In genomic region chr7:24901842-24902241, GRCm38 (mm10) we compare ENCODE assay signal across 10 mouse cellular contexts. TPM values are rescaled to one million over a fixed set of nuclear protein-coding genes. Genes with fewer than 3 reads are reported as not detected.
DNase-seq lines count a peak whose midpoint lies in the region; ATAC-seq and TF ChIP-seq lines count a peak whose summit lies in the region.
"Had no signal": no experiment of that assay in that cellular context is flagged by ENCODE, and none has a peak within 500 bp of the region (broad histone marks: within the 10 kb centered on the region; RNA-seq: fewer than 3 reads in every experiment).

No protein-coding gene starts in this region.

- H3K4me2 ChIP-seq in neural tube, embryonic 11.5 days (ENCODE audit: low read depth) = no peak overlapping the region
- peak overlapping the region; percentile 91 for H3K4me2 ChIP-seq in liver, embryonic 12.5 days
- peak overlapping the region; percentile 76 for H3K4me2 ChIP-seq in stomach, embryonic 15.5 days

- no peaks in the 10 kb centered on the region; the same call in 1 of the 2 replicates for H3K4me1 ChIP-seq in neural tube, embryonic 11.5 days (ENCODE audit: control insufficient read depth, insufficient read depth, low read length)
- peaks cover 58% of the 10 kb centered on the region for H3K4me1 ChIP-seq in liver, embryonic 12.5 days
- peaks cover 23% of the 10 kb centered on the region for H3K4me1 ChIP-seq in stomach, embryonic 15.5 days

- intact Hi-C loops in gastrocnemius, adult 2 months (cut with DNase I) = loop anchor here (5.0 kb wide), 1 partner anchor 175 kb away; no protein-coding TSS in a partner anchor
- intact Hi-C loops in left cerebral cortex, postnatal 14 days (cut with DNase I) = no loop called here

- DNase-seq in gastrocnemius, adult 2 months = no peak
- DNase-seq in gastrocnemius, postnatal 4 days (ENCODE audit: low spot score in 2 of 2) = no peak
- no peak for DNase-seq in neural tube, embryonic 11.5 days (ENCODE audit: low spot score)
- DNase-seq in neural tube, embryonic 10.5 days (ENCODE audit: extremely low spot score, low spot score) = no peak
- no peak for DNase-seq in left cerebral cortex, postnatal 14 days (ENCODE audit: low spot score in 2 of 2)
- no peak for DNase-seq in ovary, adult 18-20 months (ENCODE audit: low spot score)

- peak overlapping the region; percentile 93 for H3K4me3 ChIP-seq in gastrocnemius, adult 2 months
- no peak overlapping the region for H3K4me3 ChIP-seq in neural tube, embryonic 11.5 days (ENCODE audit: low read depth, low read length)
- H3K4me3 ChIP-seq in liver, embryonic 12.5 days = peak overlapping the region; percentile 76
- peak overlapping the region; percentile 78; the same call in 1 of the 2 replicates for H3K4me3 ChIP-seq in stomach, embryonic 15.5 days (replicated peaks)

- H3K36me3 ChIP-seq in neural tube, embryonic 11.5 days (ENCODE audit: control insufficient read depth, insufficient read depth, low read length) = no peaks in the 10 kb centered on the region
- H3K36me3 ChIP-seq in liver, embryonic 12.5 days = no peaks in the 10 kb centered on the region
- no peaks in the 10 kb centered on the region; the same call in 1 of the 2 replicates for H3K36me3 ChIP-seq in stomach, embryonic 15.5 days

- WGBS in neural tube, embryonic 11.5 days = 86% methylated on average over 1 of the region's 1 CpGs
- 7% methylated on average over 1 of the region's 1 CpGs for WGBS in liver, embryonic 12.5 days (ENCODE audit: insufficient replicate concordance)
- WGBS in stomach, embryonic 15.5 days = 35% methylated on average over 1 of the region's 1 CpGs

- H3K27ac ChIP-seq in gastrocnemius, adult 2 months = peak overlapping the region; percentile 92; the same call in 1 of the 2 replicates
- H3K27ac ChIP-seq in neural tube, embryonic 11.5 days (ENCODE audit: low read depth, low read length) = peak overlapping the region; percentile 63; the same call in 1 of the 2 replicates
- peak overlapping the region; percentile 90 for H3K27ac ChIP-seq in liver, embryonic 12.5 days
- peak overlapping the region; percentile 93; the same call in 1 of the 2 replicates for H3K27ac ChIP-seq in stomach, embryonic 15.5 days

- H3K27me3 ChIP-seq in neural tube, embryonic 11.5 days (ENCODE audit: control insufficient read depth, insufficient read depth, low read length) = no peaks in the 10 kb centered on the region
- no peaks in the 10 kb centered on the region for H3K27me3 ChIP-seq in liver, embryonic 12.5 days (replicated peaks)
- no peaks in the 10 kb centered on the region for H3K27me3 ChIP-seq in stomach, embryonic 15.5 days (replicated peaks)

- H3K9me3 ChIP-seq in neural tube, embryonic 11.5 days (ENCODE audit: control insufficient read depth, low read length) = no peaks in the 10 kb centered on the region
- no peaks in the 10 kb centered on the region for H3K9me3 ChIP-seq in liver, embryonic 12.5 days (replicated peaks)
- no peaks in the 10 kb centered on the region for H3K9me3 ChIP-seq in stomach, embryonic 15.5 days

- no peak overlapping the region; the same call in 1 of the 2 replicates for H3K9ac ChIP-seq in neural tube, embryonic 11.5 days (ENCODE audit: low read length)
- H3K9ac ChIP-seq in liver, embryonic 12.5 days = peak overlapping the region; percentile 75; the same call in 1 of the 2 replicates
- no peak overlapping the region for H3K9ac ChIP-seq in stomach, embryonic 15.5 days

- TF ChIP-seq CTCF in gastrocnemius, adult 2 months (IDR thresholded peaks at IDR 0.05) = no peak

- ATAC-seq in neural tube, embryonic 11.5 days (ENCODE audit: insufficient read depth, low FRiP score, low TSS enrichment) = no peak
- no peak for ATAC-seq in liver, embryonic 12.5 days
- no peak for ATAC-seq in stomach, embryonic 15.5 days (ENCODE audit: insufficient read depth, low FRiP score, low read depth)

RNA-seq across cellular contexts. Expression of gene Arhgef1, which starts 0.9 kb away (rescaled TPM):
- total RNA-seq in gastrocnemius, adult 2 months (2021) = 10 to 100 TPM; 28.4 to 29.3 TPM
- total RNA-seq in gastrocnemius, postnatal 4 days (2021) = 10 to 100 TPM; 79.6 to 98.8 TPM
- polyA plus RNA-seq in neural tube, embryonic 11.5 days (2014; fragmentation: Nextera tagmentation; extraction: Ambion mirVana) = 52.3 and 56.5 TPM in 2 replicates
- 71.9 and 80.4 TPM in 2 replicates for polyA plus RNA-seq in liver, embryonic 12.5 days (2016; fragmentation: Nextera tagmentation; extraction: Ambion mirVana)
- polyA plus RNA-seq in stomach, embryonic 15.5 days (2015; fragmentation: Nextera tagmentation; extraction: Ambion mirVana) = 86.9 and 97.5 TPM in 2 replicates
- 10 to 100 TPM; 80.3 to 89.2 TPM for total RNA-seq in left cerebral cortex, postnatal 14 days (2021)

RNA-seq across cellular contexts. Expression of gene Cd79a, which starts 4.7 kb away (rescaled TPM):
- total RNA-seq in gastrocnemius, adult 2 months (2021) = not detected
- total RNA-seq in gastrocnemius, postnatal 4 days (2021) = under 1 TPM; 0.31 to 0.98 TPM
- 0.27 TPM in 1 of 2 replicates, not detected in the other for polyA plus RNA-seq in neural tube, embryonic 11.5 days (2014; fragmentation: Nextera tagmentation; extraction: Ambion mirVana)
- 0.12 TPM in 1 of 2 replicates, not detected in the other for polyA plus RNA-seq in liver, embryonic 12.5 days (2016; fragmentation: Nextera tagmentation; extraction: Ambion mirVana)
- 1.1 and 1.5 TPM in 2 replicates for polyA plus RNA-seq in stomach, embryonic 15.5 days (2015; fragmentation: Nextera tagmentation; extraction: Ambion mirVana)
- total RNA-seq in left cerebral cortex, postnatal 14 days (2021) = under 1 TPM in 1 of 2 experiments, not detected in 1; 0.55 TPM

RNA-seq across cellular contexts. Expression of gene Rps19, which starts 17.7 kb away (rescaled TPM):
- 100 to 1,000 TPM; 326 to 419 TPM for total RNA-seq in gastrocnemius, adult 2 months (2021)
- 1,000 to 10,000 TPM; 1,082 to 1,250 TPM for total RNA-seq in gastrocnemius, postnatal 4 days (2021)
- 1,782 and 1,828 TPM in 2 replicates for polyA plus RNA-seq in neural tube, embryonic 11.5 days (2014; fragmentation: Nextera tagmentation; extraction: Ambion mirVana)
- 1,803 and 1,813 TPM in 2 replicates for polyA plus RNA-seq in liver, embryonic 12.5 days (2016; fragmentation: Nextera tagmentation; extraction: Ambion mirVana)
- polyA plus RNA-seq in stomach, embryonic 15.5 days (2015; fragmentation: Nextera tagmentation; extraction: Ambion mirVana) = 2,480 and 2,486 TPM in 2 replicates
- 100 to 1,000 TPM; 421 to 431 TPM for total RNA-seq in left cerebral cortex, postnatal 14 days (2021)

RNA-seq across cellular contexts. Expression of gene Dmrtc2, which starts 32.0 kb away (rescaled TPM):
- not detected for total RNA-seq in gastrocnemius, adult 2 months (2021)
- total RNA-seq in gastrocnemius, postnatal 4 days (2021) = not detected
- not detected in 2 replicates for polyA plus RNA-seq in neural tube, embryonic 11.5 days (2014; fragmentation: Nextera tagmentation; extraction: Ambion mirVana)
- not detected in 2 replicates for polyA plus RNA-seq in liver, embryonic 12.5 days (2016; fragmentation: Nextera tagmentation; extraction: Ambion mirVana)
- polyA plus RNA-seq in stomach, embryonic 15.5 days (2015; fragmentation: Nextera tagmentation; extraction: Ambion mirVana) = not detected in 2 replicates
- not detected for total RNA-seq in left cerebral cortex, postnatal 14 days (2021)
- total RNA-seq: left cerebral cortex, postnatal 25 days had no signal
- polyA plus RNA-seq: cortical plate, adult 2 months had no signal

RNA-seq across cellular contexts. Expression of gene Lypd4, which starts 32.1 kb away (rescaled TPM):
- total RNA-seq in gastrocnemius, adult 2 months (2021) = not detected
- not detected for total RNA-seq in gastrocnemius, postnatal 4 days (2021)
- polyA plus RNA-seq in neural tube, embryonic 11.5 days (2014; fragmentation: Nextera tagmentation; extraction: Ambion mirVana) = not detected in 2 replicates
- not detected in 2 replicates for polyA plus RNA-seq in liver, embryonic 12.5 days (2016; fragmentation: Nextera tagmentation; extraction: Ambion mirVana)
- polyA plus RNA-seq in stomach, embryonic 15.5 days (2015; fragmentation: Nextera tagmentation; extraction: Ambion mirVana) = not detected in 2 replicates
- not detected for total RNA-seq in left cerebral cortex, postnatal 14 days (2021)
- total RNA-seq: left cerebral cortex, postnatal 25 days had no signal
- polyA plus RNA-seq: cortical plate, adult 2 months had no signal
